Mouse (Mus musculus) ovary, adult 10 weeks (tissue): ENCODE data around the gene Olfr228. TPM values are rescaled to one million over a fixed set of nuclear protein-coding genes. Genes with fewer than 3 reads are reported as not detected.

Experiments
- polyA plus RNA-seq: library from polyadenylated mRNA; stranded (reverse); fragments of 350-450 nt; fragmentation: Illumina TruSeq; extraction: RNeasy Lipid Tissue Mini Kit (QIAGEN cat#74804); gene quantifications from one replicate; pipeline ENCODE4 v1.2.3, GENCODE M21; 2014

The Olfr228 gene
- polyA plus RNA-seq = not detected

GRCm38 (mm10) chr2:86487286-86487685 lies at the start of gene Olfr228:
Olfr228 (minus strand) TSS chr2:86487386.

GRCm38 (mm10) chr2:86508161-86508560 lies 21.0 kb upstream of the Olfr228 start, which contains the start of gene Olfr1076:
Olfr1076 (plus strand) TSS chr2:86508461.

GRCm38 (mm10) chr2:86456169-86456568 lies 31.0 kb downstream of the Olfr228 start, which contains the start of gene Olfr1066:
Olfr1066 (minus strand) TSS chr2:86456269.

GRCm38 (mm10) chr2:86450491-86450890 lies 36.7 kb downstream of the Olfr228 start, which contains the start of gene Olfr1065:
Olfr1065 (minus strand) TSS chr2:86450591.

Other genes with a start within 250 kb of the Olfr228 start
- gene Olfr1048, start 247.1 kb downstream of the Olfr228 start, polyA plus RNA-seq = not detected
- gene Olfr1049, start 229.1 kb downstream of the Olfr228 start, polyA plus RNA-seq = not detected
- gene Olfr1051, start 208.3 kb downstream of the Olfr228 start, polyA plus RNA-seq = not detected
- not detected for gene Olfr1052, start 194.9 kb downstream of the Olfr228 start, polyA plus RNA-seq
- not detected for gene Olfr1053, start 172.1 kb downstream of the Olfr228 start, polyA plus RNA-seq
- not detected for gene Olfr1054, start 152.0 kb downstream of the Olfr228 start, polyA plus RNA-seq
- gene Olfr1055, start 137.1 kb downstream of the Olfr228 start, polyA plus RNA-seq = not detected
- not detected for gene Olfr1056, start 124.9 kb downstream of the Olfr228 start, polyA plus RNA-seq
- gene Olfr1057, start 109.0 kb downstream of the Olfr228 start, polyA plus RNA-seq = not detected
- not detected for gene Olfr1058, start 98.8 kb downstream of the Olfr228 start, polyA plus RNA-seq
- not detected for gene Olfr1061, start 73.3 kb downstream of the Olfr228 start, polyA plus RNA-seq
- gene Olfr1062, start 60.6 kb downstream of the Olfr228 start, polyA plus RNA-seq = not detected
- not detected for gene Olfr1065, start 36.8 kb downstream of the Olfr228 start, polyA plus RNA-seq
- not detected for gene Olfr1066, start 31.1 kb downstream of the Olfr228 start, polyA plus RNA-seq
- not detected for gene Olfr1076, start 21.1 kb upstream of the Olfr228 start, polyA plus RNA-seq
- gene Olfr1079, start 55.1 kb upstream of the Olfr228 start, polyA plus RNA-seq = not detected
- not detected for gene Olfr1080, start 70.8 kb upstream of the Olfr228 start, polyA plus RNA-seq
- not detected for gene Olfr1082, start 111.6 kb upstream of the Olfr228 start, polyA plus RNA-seq
- gene Olfr1084, start 152.3 kb upstream of the Olfr228 start, polyA plus RNA-seq = not detected
- gene Olfr1085, start 174.6 kb upstream of the Olfr228 start, polyA plus RNA-seq = not detected
- gene Olfr1086, start 192.7 kb upstream of the Olfr228 start, polyA plus RNA-seq = not detected
- not detected for gene Olfr1087, start 211.0 kb upstream of the Olfr228 start, polyA plus RNA-seq
- not detected for gene Olfr1089, start 246.3 kb upstream of the Olfr228 start, polyA plus RNA-seq